Mouse (Mus musculus): Measurements from ENCODE around the gene Hpf1.

DNA sequence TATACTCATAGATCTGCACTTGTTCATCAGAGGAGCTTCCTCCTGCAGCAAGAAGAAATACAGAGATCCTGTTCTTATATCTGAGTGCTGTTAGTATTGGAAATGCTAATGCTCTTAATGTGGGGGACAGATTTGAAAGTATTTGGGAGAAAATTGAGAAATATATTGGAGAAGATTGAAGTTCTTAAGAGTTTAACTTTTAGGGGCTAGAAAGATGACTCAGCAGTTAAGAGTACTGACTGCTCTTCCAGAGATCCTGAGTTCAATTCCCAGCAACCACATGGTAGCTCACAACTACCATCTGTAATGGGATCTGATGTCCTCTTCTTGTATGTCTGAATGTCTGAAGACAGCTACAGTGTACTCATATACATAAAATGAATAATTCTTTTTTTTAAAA lies 32.7 kb upstream of the Hpf1 start:
- no peak for TF ChIP-seq POLR2A (IDR thresholded peaks at IDR 0.05; ENCODE audit: extremely low read depth, insufficient read depth, low read length)
- TF ChIP-seq CTCF (IDR thresholded peaks at IDR 0.05; ENCODE audit: extremely low read depth, insufficient read depth, low read length), result no peak

All from cortical plate, adult 2 months (tissue).